Mouse (Mus musculus) embryonic facial prominence, embryonic 13.5 days (tissue): ENCODE measurements around the gene Olfr619. TPM values are rescaled to one million over a fixed set of nuclear protein-coding genes. Genes with fewer than 3 reads are reported as not detected.

Source experiments
- ATAC-seq: fragments of 200-750 bp; cut with Nextera tagmentation; 2 replicates; pipeline ENCODE4 v1.8.0; 2017; ENCODE audit warnings: low read depth; ENCODE audit not compliant: insufficient number of reproducible peaks, insufficient read depth, low FRiP score, low TSS enrichment
- H3K27ac ChIP-seq: fragments of 300-500 bp; sonication (generic); 2 replicates; pipeline ENCODE4 v1.5.1; 2015; ENCODE audit warnings: moderate library complexity, mild to moderate bottlenecking, inconsistent platforms
- H3K27me3 ChIP-seq: fragments of 300-500 bp; sonication (generic); 2 replicates; pipeline ENCODE4 v1.6.1; 2015; ENCODE audit warnings: mild to moderate bottlenecking, inconsistent platforms
- H3K36me3 ChIP-seq: fragments of 300-500 bp; sonication (generic); 2 replicates; pipeline ENCODE4 v1.6.1; 2015; ENCODE audit warnings: mild to moderate bottlenecking, inconsistent platforms
- H3K4me1 ChIP-seq: fragments of 300-500 bp; sonication (generic); 2 replicates; pipeline ENCODE4 v1.6.1; 2015; ENCODE audit warnings: inconsistent platforms
- H3K4me2 ChIP-seq: fragments of 300-500 bp; sonication (generic); 2 replicates; pipeline ENCODE4 v1.6.1; 2015; ENCODE audit warnings: moderate library complexity, mild to moderate bottlenecking, inconsistent platforms
- H3K4me3 ChIP-seq: fragments of 300-500 bp; sonication (generic); 2 replicates; pipeline ENCODE4 v1.5.1; 2015; ENCODE audit warnings: mild to moderate bottlenecking, inconsistent platforms
- H3K9ac ChIP-seq: fragments of 300-500 bp; sonication (generic); 2 replicates; pipeline ENCODE4 v1.6.1; 2015; ENCODE audit warnings: mild to moderate bottlenecking, inconsistent platforms
- H3K9me3 ChIP-seq: fragments of 300-500 bp; sonication (generic); 2 replicates; pipeline ENCODE4 v1.6.1; 2016; ENCODE audit warnings: inconsistent platforms
- WGBS: fragments of 180-500 bp; shearing (Covaris S2); methylation state at CpG from one replicate; pipeline ENCODE4 v1.1.7; 2015; ENCODE audit warnings: mixed read lengths; 5-methylcytosine and 5-hydroxymethylcytosine counted together
- polyA plus RNA-seq: library from polyadenylated mRNA; unstranded; fragments of >200 nt; fragmentation: Nextera tagmentation; extraction: Ambion mirVana; gene quantifications from 2 replicates; pipeline ENCODE4 v1.2.1, GENCODE M21; 2015

Gene Olfr619
- not detected in 2 replicates for polyA plus RNA-seq

DNA sequence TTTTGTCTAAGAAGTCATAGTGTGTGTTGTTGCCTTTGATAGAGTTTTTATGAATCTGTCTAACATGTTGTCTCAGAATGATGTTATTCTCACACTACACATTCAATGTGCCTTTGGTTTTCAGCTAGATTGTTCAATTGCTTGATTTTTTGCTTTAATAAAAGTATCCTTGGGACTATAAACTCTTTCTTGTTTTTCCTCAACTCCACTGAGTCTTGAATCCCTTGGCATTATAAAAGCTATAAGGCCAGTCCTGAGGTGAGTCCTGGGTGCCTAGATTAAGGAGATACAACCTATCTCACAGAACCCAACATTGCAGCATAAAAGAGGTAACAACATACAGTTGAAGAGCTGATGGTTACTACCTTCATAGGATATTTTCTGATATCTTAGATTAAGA, at the start of gene Olfr619:
TSS of gene Olfr619 (plus strand) at position 301 of the 400 bp plus-strand sequence.
- H3K27me3 ChIP-seq: no peaks in the 10 kb centered on the region
- no peaks in the 10 kb centered on the region for H3K4me1 ChIP-seq
- H3K4me2 ChIP-seq: no peak within 1 kb of the TSS
- H3K9ac ChIP-seq: no peak within 1 kb of the TSS
- H3K4me3 ChIP-seq: no peak within 1 kb of the TSS
- no peak for ATAC-seq
- no peaks in the 10 kb centered on the region for H3K36me3 ChIP-seq
- H3K9me3 ChIP-seq: no peaks in the 10 kb centered on the region
- H3K27ac ChIP-seq: no peak within 1 kb of the TSS

- ATAC-seq: no peak
- Histone ChIP-seq H3K4me2 (no peak within 1 kb of the TSS), H3K4me3 (no peak within 1 kb of the TSS), H3K9me3 (no peaks in the 10 kb centered on the region), H3K27me3 (no peaks in the 10 kb centered on the region), H3K4me1 (no peaks in the 10 kb centered on the region), H3K9ac (no peak within 1 kb of the TSS), H3K27ac (no peak within 1 kb of the TSS), H3K36me3 (no peaks in the 10 kb centered on the region)
- 78% methylated on average over 2 of the region's 2 CpGs for WGBS
Observed at GRCm38 (mm10) chr7:103555779-103556178, 44.6 kb upstream of the Olfr619 start, which contains the start of gene Olfr615. Gene Olfr615, plus strand, starts transcription at chr7:103556079.

GRCm38 (mm10) chr7:103569043-103569442, 31.3 kb upstream of the Olfr619 start, which contains the start of gene Olfr616:
Gene Olfr616, minus strand, starts transcription at chr7:103569143.
- Histone ChIP-seq H3K4me1 (no peaks in the 10 kb centered on the region), H3K36me3 (no peaks in the 10 kb centered on the region), H3K27ac (no peak within 1 kb of the TSS), H3K4me2 (no peak within 1 kb of the TSS), H3K4me3 (no peak within 1 kb of the TSS), H3K9ac (no peak within 1 kb of the TSS), H3K27me3 (no peaks in the 10 kb centered on the region), H3K9me3 (no peaks in the 10 kb centered on the region)
- no peak for ATAC-seq
- WGBS: 83% methylated on average over 3 of the region's 3 CpGs

DNA sequence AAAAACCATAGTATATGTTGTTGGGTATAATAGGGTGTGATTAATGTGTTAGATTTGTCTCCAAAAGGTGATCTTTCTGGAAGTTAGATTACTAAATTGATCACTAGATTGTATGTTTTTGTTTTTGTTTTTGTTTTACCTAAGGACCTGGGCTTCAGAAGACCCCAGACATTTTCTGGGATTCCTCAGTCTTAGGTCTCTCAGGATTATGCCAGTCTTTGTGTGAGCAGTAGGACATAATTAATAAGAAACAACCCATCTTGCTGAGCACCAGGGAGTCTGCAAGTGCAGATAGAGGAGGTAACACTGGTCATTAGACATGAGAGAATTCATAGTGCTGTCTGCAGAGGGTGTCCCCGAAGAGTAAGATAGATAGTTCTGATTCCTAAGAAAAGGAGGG, 27.6 kb upstream of the Olfr619 start, which contains the start of gene Olfr617:
TSS of gene Olfr617 (plus strand) at position 301 of the 400 bp plus-strand sequence.
- no peak within 1 kb of the TSS for H3K9ac ChIP-seq
- no peak within 1 kb of the TSS for H3K4me2 ChIP-seq
- no peaks in the 10 kb centered on the region for H3K36me3 ChIP-seq
- WGBS: 84% methylated on average over 1 of the region's 1 CpGs
- no peaks in the 10 kb centered on the region for H3K27me3 ChIP-seq
- no peak within 1 kb of the TSS for H3K27ac ChIP-seq
- ATAC-seq: no peak
- no peak within 1 kb of the TSS for H3K4me3 ChIP-seq
- no peaks in the 10 kb centered on the region for H3K9me3 ChIP-seq
- H3K4me1 ChIP-seq: no peaks in the 10 kb centered on the region

DNA sequence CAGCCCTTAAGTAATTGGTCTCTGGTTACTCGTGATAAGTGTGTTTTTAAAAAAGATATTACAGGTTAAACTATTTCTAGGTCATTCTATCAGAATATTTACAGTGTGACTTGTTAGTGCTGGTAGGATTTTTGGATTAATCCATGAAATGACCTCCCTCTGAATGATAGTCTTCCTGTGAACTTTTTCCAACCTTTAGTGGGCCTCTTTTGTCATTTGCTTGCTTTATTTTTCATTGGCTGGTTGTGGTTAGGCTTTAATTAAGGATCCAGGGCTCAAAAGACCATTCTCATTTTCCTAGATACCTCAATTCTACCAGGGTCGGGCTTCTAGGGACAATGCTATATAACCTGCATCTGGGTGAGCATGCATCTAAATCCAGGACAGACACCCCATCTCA, 10.6 kb upstream of the Olfr619 start, which contains the start of gene Olfr618:
TSS of gene Olfr618 (plus strand) at position 301 of the 400 bp plus-strand sequence.
- no peak for ATAC-seq
- Histone ChIP-seq H3K4me1 (no peaks in the 10 kb centered on the region), H3K27ac (no peak within 1 kb of the TSS), H3K4me2 (no peak within 1 kb of the TSS), H3K36me3 (no peaks in the 10 kb centered on the region), H3K4me3 (no peak within 1 kb of the TSS), H3K9ac (no peak within 1 kb of the TSS), H3K27me3 (no peaks in the 10 kb centered on the region), H3K9me3 (no peaks in the 10 kb centered on the region)
- 55% methylated on average over 2 of the region's 2 CpGs for WGBS

GRCm38 (mm10) chr7:103607425-103607824, 7.0 kb downstream of the Olfr619 start:
- H3K27me3 ChIP-seq: no peaks in the 10 kb centered on the region
- H3K4me1 ChIP-seq: no peaks in the 10 kb centered on the region
- H3K27ac ChIP-seq: no peak overlapping the region
- no peak overlapping the region for H3K4me3 ChIP-seq
- ATAC-seq: no peak
- no peaks in the 10 kb centered on the region for H3K36me3 ChIP-seq
- H3K4me2 ChIP-seq: no peak overlapping the region
- no peak overlapping the region for H3K9ac ChIP-seq
- no peaks in the 10 kb centered on the region for H3K9me3 ChIP-seq
- WGBS: 86% methylated on average over 2 of the region's 2 CpGs

- Histone ChIP-seq H3K9me3 (no peaks in the 10 kb centered on the region), H3K27ac (no peak within 1 kb of the TSS), H3K27me3 (no peaks in the 10 kb centered on the region), H3K4me3 (no peak within 1 kb of the TSS), H3K4me2 (no peak within 1 kb of the TSS), H3K9ac (no peak within 1 kb of the TSS), H3K36me3 (no peaks in the 10 kb centered on the region), H3K4me1 (no peaks in the 10 kb centered on the region)
- no peak for ATAC-seq
- WGBS: 74% methylated on average over 2 of the region's 2 CpGs
Observed at GRCm38 (mm10) chr7:103612434-103612833, 12.1 kb downstream of the Olfr619 start, which contains the start of gene Olfr620. Gene Olfr620, minus strand, starts transcription at chr7:103612534.

GRCm38 (mm10) chr7:103636795-103637194, 36.4 kb downstream of the Olfr619 start:
- no peak for ATAC-seq
- Histone ChIP-seq H3K27me3 (no peaks in the 10 kb centered on the region), H3K9me3 (no peaks in the 10 kb centered on the region), H3K4me3 (no peak overlapping the region), H3K4me1 (no peaks in the 10 kb centered on the region), H3K36me3 (no peaks in the 10 kb centered on the region), H3K9ac (no peak overlapping the region), H3K4me2 (no peak overlapping the region), H3K27ac (no peak overlapping the region)

GRCm38 (mm10) chr7:103642602-103643001, 42.2 kb downstream of the Olfr619 start, which contains the start of gene Olfr622:
Gene Olfr622, minus strand, starts transcription at chr7:103642702.
- H3K36me3 ChIP-seq: no peaks in the 10 kb centered on the region
- no peak within 1 kb of the TSS for H3K27ac ChIP-seq
- H3K4me1 ChIP-seq: no peaks in the 10 kb centered on the region
- no peaks in the 10 kb centered on the region for H3K27me3 ChIP-seq
- H3K4me3 ChIP-seq: no peak within 1 kb of the TSS
- no peaks in the 10 kb centered on the region for H3K9me3 ChIP-seq
- WGBS: 77% methylated on average over 1 of the region's 1 CpGs
- no peak for ATAC-seq
- no peak within 1 kb of the TSS for H3K9ac ChIP-seq
- no peak within 1 kb of the TSS for H3K4me2 ChIP-seq

GRCm38 (mm10) chr7:103644070-103644469, 43.7 kb downstream of the Olfr619 start:
- Histone ChIP-seq H3K4me3 (no peak overlapping the region), H3K9ac (no peak overlapping the region), H3K36me3 (no peaks in the 10 kb centered on the region), H3K4me1 (no peaks in the 10 kb centered on the region), H3K27me3 (no peaks in the 10 kb centered on the region), H3K9me3 (no peaks in the 10 kb centered on the region), H3K27ac (no peak overlapping the region), H3K4me2 (no peak overlapping the region)
- ATAC-seq: no peak
- 80% methylated on average over 4 of the region's 4 CpGs for WGBS
